Mouse (Mus musculus) heart, embryonic 16.5 days (tissue): ENCODE results near the gene Gm5129. TPM values are rescaled to one million over a fixed set of nuclear protein-coding genes. Genes with fewer than 3 reads are reported as not detected.
A peak's percentile ranks its signal among the peaks of the same experiment; 100 is the strongest.

Source experiments
- ATAC-seq: fragments of 200-750 bp; cut with Nextera tagmentation; replicated peaks from 2 replicates; pipeline ENCODE4 v1.8.0; 2017; ENCODE audit warnings: moderate number of reproducible peaks; ENCODE audit not compliant: insufficient read depth, low FRiP score; ENCODE audit errors: extremely low read depth
- H3K27ac ChIP-seq: fragments of 300-500 bp; sonication (generic); 2 replicates; pipeline ENCODE4 v1.5.1; 2014; ENCODE audit warnings: mild to moderate bottlenecking, low read length, control low read depth, moderate library complexity
- H3K27me3 ChIP-seq: fragments of 300-500 bp; sonication (generic); 2 replicates; pipeline ENCODE4 v1.6.1; 2014; ENCODE audit warnings: low read length, mixed read lengths; ENCODE audit not compliant: control insufficient read depth, insufficient read depth
- H3K36me3 ChIP-seq: fragments of 300-500 bp; sonication (generic); 2 replicates; pipeline ENCODE4 v1.6.1; 2014; ENCODE audit not compliant: control insufficient read depth, insufficient read depth
- H3K4me1 ChIP-seq: fragments of 300-500 bp; sonication (generic); 2 replicates; pipeline ENCODE4 v1.6.1; 2014; ENCODE audit warnings: low read length, mixed read lengths; ENCODE audit not compliant: control insufficient read depth, insufficient read depth
- H3K4me2 ChIP-seq: fragments of 300-500 bp; sonication (generic); 2 replicates; pipeline ENCODE4 v1.6.1; 2014; ENCODE audit warnings: low read depth, mild to moderate bottlenecking, control low read depth, low read length
- H3K4me3 ChIP-seq: fragments of 300-500 bp; sonication (generic); 2 replicates; pipeline ENCODE4 v1.5.1; 2014; ENCODE audit warnings: mild to moderate bottlenecking, control low read depth, low read length
- H3K9ac ChIP-seq: fragments of 300-500 bp; sonication (generic); 2 replicates; pipeline ENCODE4 v1.6.1; 2014; ENCODE audit warnings: low read length, control low read depth
- H3K9me3 ChIP-seq: fragments of 300-500 bp; sonication (generic); replicated peaks from 2 replicates; pipeline ENCODE4 v1.6.1; 2016; ENCODE audit warnings: low read length; ENCODE audit not compliant: control insufficient read depth
- WGBS: fragments of 180-500 bp; shearing (Covaris S2); extraction: QIAGEN DNeasy Blood & Tissue Kit; methylation state at CpG from one replicate; pipeline ENCODE4 v1.1.7; 2014; 5-methylcytosine and 5-hydroxymethylcytosine counted together
- polyA plus RNA-seq: library from polyadenylated mRNA; unstranded; fragments of >200 nt; fragmentation: Nextera tagmentation; extraction: Ambion mirVana; gene quantifications from 2 replicates; pipeline ENCODE4 v1.2.1, GENCODE M21; 2015

Gm5129 gene
- polyA plus RNA-seq, 1 experiment from 2014 or later: not detected

- WGBS: 83% methylated on average over 1 of the region's 1 CpGs
- peaks cover 11% of the 10 kb centered on the region for H3K36me3 ChIP-seq
- no peak overlapping the region for H3K4me2 ChIP-seq
- ATAC-seq: no peak
- no peak overlapping the region for H3K4me3 ChIP-seq
- H3K9me3 ChIP-seq: no peaks in the 10 kb centered on the region
- peaks cover 39% of the 10 kb centered on the region for H3K4me1 ChIP-seq
- no peak overlapping the region for H3K9ac ChIP-seq
- no peak overlapping the region for H3K27ac ChIP-seq
- H3K27me3 ChIP-seq: no peaks in the 10 kb centered on the region
These were observed 35.2 kb upstream of the Gm5129 start for GRCm38 (mm10) chr5:29770935-29771334.

- H3K9me3 ChIP-seq: no peaks in the 10 kb centered on the region
- no peak overlapping the region for H3K27ac ChIP-seq
- no peak for ATAC-seq
- 71% methylated on average over 5 of the region's 5 CpGs for WGBS
- no peak overlapping the region for H3K4me2 ChIP-seq
- H3K4me3 ChIP-seq: no peak overlapping the region
- H3K27me3 ChIP-seq: no peaks in the 10 kb centered on the region
- no peak overlapping the region for H3K9ac ChIP-seq
- H3K4me1 ChIP-seq: peaks cover 7% of the 10 kb centered on the region
- H3K36me3 ChIP-seq: peaks cover 19% of the 10 kb centered on the region
These were observed 23.6 kb upstream of the Gm5129 start for GRCm38 (mm10) chr5:29759318-29759717.

GRCm38 (mm10) chr5:29752894-29753293 is 17.2 kb upstream of the Gm5129 start:
- Histone ChIP-seq H3K27ac (no peak overlapping the region), H3K27me3 (no peaks in the 10 kb centered on the region), H3K4me2 (no peak overlapping the region), H3K36me3 (peaks cover 51% of the 10 kb centered on the region), H3K4me3 (no peak overlapping the region), H3K9me3 (no peaks in the 10 kb centered on the region), H3K9ac (no peak overlapping the region), H3K4me1 (peaks cover 5% of the 10 kb centered on the region; the same call in 1 of the 2 replicates)
- no peak for ATAC-seq

- H3K27ac ChIP-seq: no peak overlapping the region
- no peak overlapping the region for H3K9ac ChIP-seq
- ATAC-seq: no peak
- no peaks in the 10 kb centered on the region for H3K27me3 ChIP-seq
- no peak overlapping the region for H3K4me3 ChIP-seq
- peaks cover 5% of the 10 kb centered on the region; the same call in 1 of the 2 replicates for H3K4me1 ChIP-seq
- H3K9me3 ChIP-seq: no peaks in the 10 kb centered on the region
- peaks cover 47% of the 10 kb centered on the region for H3K36me3 ChIP-seq
- H3K4me2 ChIP-seq: no peak overlapping the region
These were observed 15.6 kb upstream of the Gm5129 start for GRCm38 (mm10) chr5:29751306-29751705.

GRCm38 (mm10) chr5:29747661-29748060 is 11.9 kb upstream of the Gm5129 start:
- Histone ChIP-seq H3K4me1 (peaks cover 5% of the 10 kb centered on the region; the same call in 1 of the 2 replicates), H3K4me2 (no peak overlapping the region), H3K9me3 (no peaks in the 10 kb centered on the region), H3K36me3 (peaks cover 24% of the 10 kb centered on the region), H3K9ac (no peak overlapping the region), H3K27ac (no peak overlapping the region), H3K27me3 (no peaks in the 10 kb centered on the region), H3K4me3 (no peak overlapping the region)
- WGBS: 100% methylated on average over 2 of the region's 2 CpGs
- no peak for ATAC-seq

GRCm38 (mm10) chr5:29741093-29741492 is 5.4 kb upstream of the Gm5129 start:
- Histone ChIP-seq H3K4me2 (no peak overlapping the region), H3K4me1 (peaks cover 32% of the 10 kb centered on the region), H3K9me3 (no peaks in the 10 kb centered on the region), H3K27ac (peak overlapping the region; percentile 14), H3K9ac (no peak overlapping the region), H3K4me3 (no peak overlapping the region), H3K36me3 (0 out of 2 replicates have a peak, but pooled peaks cover 2% of the 10 kb centered on the region), H3K27me3 (no peaks in the 10 kb centered on the region)
- 44% methylated on average over 4 of the region's 4 CpGs for WGBS
- no peak for ATAC-seq

GRCm38 (mm10) chr5:29740651-29741050 is 4.9 kb upstream of the Gm5129 start:
- WGBS: 65% methylated on average over 1 of the region's 1 CpGs
- H3K9ac ChIP-seq: no peak overlapping the region

GRCm38 (mm10) chr5:29738076-29738475 is 2.3 kb upstream of the Gm5129 start:
- Histone ChIP-seq H3K4me1 (peaks cover 35% of the 10 kb centered on the region), H3K27me3 (no peaks in the 10 kb centered on the region), H3K4me2 (no peak overlapping the region), H3K9me3 (no peaks in the 10 kb centered on the region), H3K9ac (no peak overlapping the region), H3K27ac (no peak overlapping the region), H3K36me3 (0 out of 2 replicates have a peak, but pooled peaks cover 2% of the 10 kb centered on the region), H3K4me3 (no peak overlapping the region)
- no peak for ATAC-seq
- WGBS: 75% methylated on average over 4 of the region's 4 CpGs

More at GRCm38 (mm10) chr5:29740651-29741050, 4.9 kb upstream of the Gm5129 start:
- no peaks in the 10 kb centered on the region for H3K9me3 ChIP-seq
- no peak overlapping the region for H3K4me2 ChIP-seq
- peak overlapping the region; percentile 14; the same call in 1 of the 2 replicates for H3K27ac ChIP-seq
- H3K4me3 ChIP-seq: no peak overlapping the region
- 0 out of 2 replicates have a peak, but pooled peaks cover 2% of the 10 kb centered on the region for H3K36me3 ChIP-seq
- H3K27me3 ChIP-seq: no peaks in the 10 kb centered on the region
- peaks cover 32% of the 10 kb centered on the region for H3K4me1 ChIP-seq
- no peak for ATAC-seq

- Histone ChIP-seq H3K27ac (no peak overlapping the region), H3K9me3 (no peaks in the 10 kb centered on the region), H3K4me2 (peak overlapping the region; percentile 76), H3K4me1 (peaks cover 35% of the 10 kb centered on the region), H3K36me3 (no peaks in the 10 kb centered on the region), H3K9ac (no peak overlapping the region), H3K4me3 (peak overlapping the region; percentile 95), H3K27me3 (no peaks in the 10 kb centered on the region)
- ATAC-seq: no peak
- 89% methylated on average over 5 of the region's 5 CpGs for WGBS
These were observed 1.7 kb upstream of the Gm5129 start for GRCm38 (mm10) chr5:29737471-29737870.
